Mouse (Mus musculus): Measurements from ENCODE around the gene Ak9.
"Not testable (repeated sequence)": the region's sequence is repeated elsewhere in the genome, so short reads cannot be mapped to it uniquely, and the experiment has no call there.

Ak9 gene

DNA sequence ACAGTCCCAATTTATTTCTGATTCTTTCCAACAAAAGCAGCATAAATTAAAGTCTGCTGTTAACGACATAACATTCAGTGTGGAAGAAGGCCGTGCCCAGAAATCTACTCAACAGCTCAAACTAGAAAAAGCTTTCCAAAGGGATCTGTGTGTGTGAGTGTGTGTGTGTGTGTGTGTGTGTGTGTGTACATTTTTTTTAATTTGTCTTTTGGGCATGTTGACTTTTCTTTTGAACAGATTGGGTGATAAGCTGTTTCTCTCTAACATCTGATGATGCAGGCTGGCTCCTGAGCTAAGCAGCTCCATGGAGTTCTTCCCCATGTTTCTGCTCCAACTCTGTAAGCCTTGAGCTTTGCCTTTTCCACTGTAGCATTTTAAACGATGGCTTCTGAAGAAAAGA, 12.1 kb downstream of the Ak9 start:
- no peak for DNase-seq (ENCODE audit: extremely low spot score)

DNA sequence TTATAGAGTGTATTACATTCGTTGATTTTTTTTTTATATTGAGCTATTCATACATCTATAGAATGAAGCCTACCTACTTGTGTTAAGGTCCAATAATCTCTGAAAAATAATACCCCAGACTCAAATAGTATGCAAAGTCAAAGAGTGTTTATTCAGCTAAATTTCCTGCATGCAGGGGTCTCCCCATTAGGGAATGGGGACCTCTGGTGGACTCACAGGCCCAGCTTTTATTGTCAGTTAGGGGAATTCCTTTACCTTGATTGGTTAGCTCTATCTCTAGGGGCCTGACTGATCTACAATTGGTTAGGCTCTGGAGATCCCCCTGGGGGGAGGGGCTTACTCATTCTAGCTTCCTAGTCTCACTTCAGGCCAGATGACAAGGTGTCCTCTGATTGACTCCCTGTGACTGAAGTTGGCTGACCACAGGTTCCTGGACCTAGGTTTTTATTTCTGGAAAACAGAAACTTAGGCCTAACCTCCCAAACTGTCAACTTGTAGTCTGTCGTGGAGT, 28.8 kb downstream of the Ak9 start:
- no peak for DNase-seq (ENCODE audit: extremely low spot score)

DNA sequence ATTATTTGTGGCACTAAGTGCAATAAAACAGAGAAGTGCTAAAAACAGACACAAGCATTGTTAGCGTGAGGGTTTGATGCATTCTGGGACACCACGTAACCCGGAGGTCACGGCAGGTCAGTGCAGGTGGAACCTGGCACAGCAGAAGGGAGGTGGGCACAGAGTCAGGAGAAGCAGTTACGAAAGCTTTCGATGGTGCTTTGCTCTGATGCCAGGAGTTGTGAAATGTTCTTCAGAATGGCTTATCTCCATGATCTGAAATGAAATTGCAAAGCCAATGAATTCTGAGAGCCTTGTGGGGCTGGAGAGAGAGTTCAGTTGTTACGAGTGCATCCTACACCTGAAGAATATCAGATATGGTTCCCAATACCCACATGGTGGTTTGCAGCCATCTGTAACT, 37.6 kb downstream of the Ak9 start:
- no peak for DNase-seq (ENCODE audit: extremely low spot score)

DNA sequence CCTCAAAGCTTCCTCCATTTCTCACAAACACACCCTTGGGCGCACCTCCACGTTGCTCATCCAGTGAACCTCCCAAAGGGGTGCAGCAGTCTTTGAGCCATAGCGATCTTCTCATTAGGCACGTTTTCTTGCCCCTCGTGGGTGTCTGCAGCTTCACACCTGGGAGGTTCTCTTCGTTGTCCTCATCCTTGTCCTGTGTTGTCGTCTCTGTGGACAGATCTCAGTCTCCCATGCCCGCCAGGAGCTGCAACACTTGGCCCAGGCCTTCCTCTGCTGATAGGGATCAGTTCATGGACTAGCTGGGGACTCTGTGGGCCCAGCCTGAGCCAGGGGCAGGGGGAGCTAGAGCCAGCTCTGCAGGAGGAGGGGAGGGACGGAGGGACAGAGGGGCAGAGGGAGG, 61.3 kb downstream of the Ak9 start:
- DNase-seq (ENCODE audit: extremely low spot score) = no peak

DNA sequence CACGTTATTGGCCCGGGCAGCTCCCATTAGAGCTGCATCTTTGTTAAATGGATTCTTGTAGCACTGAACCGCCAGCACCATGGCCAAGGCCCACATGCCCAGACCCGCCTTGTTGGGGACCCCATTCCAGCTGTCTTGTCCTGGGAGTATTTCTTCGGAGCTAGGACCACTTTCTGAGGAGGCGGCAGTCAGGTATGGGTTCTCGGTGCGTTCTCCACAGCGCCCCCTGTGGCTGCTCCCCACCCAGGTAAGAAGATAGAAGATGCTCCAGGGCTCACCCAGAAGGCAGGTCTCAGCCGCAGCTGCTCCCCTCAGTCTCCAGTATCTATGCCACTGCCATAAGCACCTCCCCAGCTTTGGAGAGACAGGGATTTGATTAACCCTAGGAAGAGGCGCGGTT, 76.7 kb downstream of the Ak9 start:
- no peak for DNase-seq (ENCODE audit: extremely low spot score)

DNA sequence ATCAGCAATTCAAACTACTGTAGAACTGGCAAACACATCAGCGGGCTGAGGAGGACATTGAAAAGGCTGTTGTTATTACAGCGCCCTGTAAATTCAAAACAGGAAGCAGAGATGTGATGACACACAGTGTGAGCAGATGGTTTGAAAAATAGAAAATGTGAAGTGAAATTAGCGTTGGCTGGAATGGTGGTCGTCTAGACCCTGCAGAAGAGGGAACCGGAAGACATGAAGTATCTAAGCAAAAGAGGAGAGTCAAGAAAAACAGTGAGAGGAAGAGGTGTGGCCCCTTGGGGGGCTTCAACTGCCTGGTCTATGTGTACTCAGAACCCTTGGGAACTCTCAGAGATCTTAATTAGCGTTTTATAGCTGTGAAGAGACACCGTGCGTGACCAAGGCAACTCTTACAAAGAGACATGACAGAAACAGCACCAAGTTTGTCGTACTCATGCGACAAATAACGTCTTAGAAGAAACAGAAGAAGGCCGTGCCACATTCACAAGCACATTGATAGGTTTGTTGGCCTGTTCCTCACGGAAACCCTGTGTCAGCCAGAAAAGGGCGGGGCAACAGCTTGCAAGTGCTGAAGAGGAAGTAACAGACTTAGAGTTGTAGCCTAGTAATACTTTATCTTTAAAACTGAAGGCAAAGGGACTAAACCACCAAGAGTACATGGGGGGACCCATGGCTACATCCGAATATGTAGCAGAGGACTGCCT, 81.9 kb downstream of the Ak9 start:
- no peak for DNase-seq (ENCODE audit: extremely low spot score)

DNA sequence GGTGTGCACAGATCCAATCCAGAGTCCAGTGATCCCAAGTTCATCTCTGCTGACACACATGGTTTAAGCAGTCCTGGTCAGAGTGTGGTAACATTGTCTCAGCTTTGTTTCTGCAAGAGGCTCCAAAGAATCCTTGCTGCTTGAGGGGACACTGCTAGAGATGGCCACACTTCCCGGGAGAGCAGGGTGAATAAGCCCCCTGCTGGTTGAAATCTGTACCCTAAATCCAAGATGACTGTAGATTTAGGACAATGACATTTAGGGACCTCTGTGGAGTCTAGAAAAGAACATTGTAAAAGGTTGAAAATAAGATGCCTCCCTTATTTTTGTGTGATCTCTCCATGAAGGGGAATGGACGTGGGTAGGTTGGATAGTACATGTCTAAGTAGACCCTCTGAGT, 89.8 kb downstream of the Ak9 start:
- no peak for DNase-seq (ENCODE audit: extremely low spot score)

DNA sequence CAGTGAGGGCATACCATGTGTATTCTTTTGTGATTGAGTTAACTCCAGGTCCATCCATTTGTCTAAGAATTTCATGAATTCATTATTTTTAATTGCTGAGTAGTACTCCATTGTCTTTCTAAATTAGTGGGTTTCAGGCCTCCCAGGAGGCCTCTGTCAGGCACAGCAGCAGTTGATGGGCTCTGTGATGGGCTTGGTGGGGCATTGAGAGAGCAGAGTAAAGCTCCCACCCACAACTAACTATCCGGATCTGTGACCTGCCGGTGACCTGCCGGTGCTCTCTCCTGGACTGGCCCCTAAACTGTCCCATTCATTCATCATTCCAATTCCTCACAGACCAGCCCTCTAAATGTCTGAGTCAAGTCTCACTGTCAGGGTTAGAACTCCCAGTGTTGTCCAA, 97.3 kb downstream of the Ak9 start:
- DNase-seq (ENCODE audit: extremely low spot score) = no peak

DNA sequence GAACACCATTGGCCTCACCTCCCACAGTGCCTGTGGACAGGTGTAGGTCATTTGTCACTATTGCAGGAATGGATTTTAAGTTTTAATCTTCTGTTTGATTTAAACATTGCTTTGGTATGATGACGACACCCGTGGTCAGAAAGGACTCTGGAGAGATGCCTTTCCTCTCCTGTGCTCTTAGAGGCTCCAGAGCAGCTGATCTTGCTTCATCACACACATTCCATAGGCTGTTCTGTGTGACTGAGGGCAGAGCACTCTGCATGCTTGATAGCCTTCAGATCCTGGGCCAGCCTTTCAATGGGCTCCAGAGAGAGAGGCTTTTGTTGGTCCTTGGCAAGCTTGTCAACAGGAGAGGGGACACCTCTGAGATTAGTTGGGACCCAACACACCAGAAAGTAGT, 99.6 kb downstream of the Ak9 start:
- DNase-seq (ENCODE audit: extremely low spot score) = no peak

DNA sequence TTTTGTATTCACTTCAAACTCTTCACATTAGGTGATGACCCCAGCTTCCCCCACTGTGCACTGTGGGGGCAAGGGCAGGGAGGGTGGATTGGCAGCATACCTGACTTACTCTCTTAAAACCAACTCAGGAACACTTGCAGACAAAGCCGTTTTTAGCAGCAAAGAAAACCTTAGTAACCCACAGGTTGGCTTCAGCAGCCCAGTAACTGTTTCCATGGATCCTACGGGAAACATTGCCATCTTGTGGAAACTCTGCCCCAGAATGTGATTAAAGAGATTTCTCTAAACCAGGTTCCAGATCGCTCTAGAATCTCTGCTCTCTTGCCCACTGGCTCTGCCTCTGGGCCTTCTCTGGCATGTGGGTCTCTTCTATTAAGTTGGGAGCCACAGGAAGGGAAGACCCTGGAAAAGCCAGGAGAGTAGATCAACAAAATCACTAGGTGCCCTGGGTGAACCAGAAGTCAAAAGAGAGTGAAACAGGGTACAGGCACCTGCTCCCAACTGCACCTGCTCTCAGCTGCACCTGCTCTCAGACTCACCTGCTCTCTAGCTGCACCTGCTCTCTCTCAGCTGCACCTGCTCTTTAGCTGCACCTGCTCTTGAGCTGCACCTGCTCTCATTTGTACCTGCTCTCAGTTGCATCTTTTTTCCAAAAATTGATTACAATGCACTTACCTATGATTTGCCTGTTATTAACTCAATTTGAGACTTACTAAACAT, 100.3 kb downstream of the Ak9 start:
- no peak for DNase-seq (ENCODE audit: extremely low spot score)

DNA sequence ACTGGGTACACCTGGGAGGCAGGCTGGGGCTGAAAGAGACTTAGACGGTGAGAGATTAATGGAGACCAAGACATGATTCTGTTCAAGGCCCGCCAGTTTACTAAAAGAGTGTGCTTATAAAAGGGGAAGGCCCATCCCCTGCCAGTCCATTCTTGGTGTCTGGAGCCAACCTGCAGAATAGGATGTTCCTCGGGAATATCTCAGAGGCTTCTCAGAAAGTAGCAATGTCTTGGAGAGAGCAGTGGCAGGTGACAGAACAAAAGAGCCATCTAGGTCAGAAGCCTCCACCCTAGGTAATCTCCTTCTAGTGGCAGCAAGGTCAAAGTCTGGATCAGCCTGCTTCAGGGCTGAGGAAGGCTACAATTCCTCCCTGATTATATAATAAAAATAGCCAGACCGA, 106.4 kb downstream of the Ak9 start:
- not testable (repeated sequence) for DNase-seq (ENCODE audit: extremely low spot score)

DNA sequence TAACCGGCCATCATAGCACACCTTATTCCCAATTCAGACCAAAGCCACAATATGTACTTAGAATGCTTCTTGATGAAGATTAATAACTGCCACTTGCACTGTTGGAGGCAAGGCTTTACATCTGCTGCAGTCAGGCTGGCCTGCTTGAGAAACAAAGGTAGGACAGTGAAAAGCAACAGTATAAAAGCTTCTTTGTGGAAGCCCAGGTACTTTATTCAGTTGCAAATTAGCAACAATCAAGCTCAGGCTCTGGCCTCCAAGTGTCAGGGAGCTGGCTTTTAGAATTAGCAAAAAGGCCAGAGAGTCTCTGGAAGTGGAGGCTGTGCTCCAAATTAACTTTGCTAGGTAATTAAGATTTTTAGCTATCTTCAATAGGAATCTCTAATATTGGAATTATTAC, 107.0 kb downstream of the Ak9 start:
- DNase-seq (ENCODE audit: extremely low spot score) = not testable (repeated sequence)

DNA sequence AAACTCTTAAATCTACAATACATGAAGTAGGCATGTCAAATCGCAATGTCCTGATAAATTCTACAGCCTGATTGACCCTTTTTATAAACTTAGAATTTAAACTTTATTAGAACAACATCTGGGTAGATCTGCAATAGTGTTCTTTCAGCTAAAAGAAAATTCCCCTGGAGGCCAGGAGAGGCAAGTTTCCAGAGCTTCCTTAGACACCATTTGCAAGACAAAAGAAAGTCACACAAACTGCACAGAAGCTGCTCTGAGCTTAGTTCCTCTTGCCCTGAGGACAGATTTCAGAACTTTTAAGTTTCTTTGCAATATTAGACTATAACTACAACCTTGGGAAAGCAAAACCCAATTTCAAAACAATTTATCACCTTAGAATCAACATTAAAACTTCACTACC, 109.7 kb downstream of the Ak9 start:
- DNase-seq (ENCODE audit: extremely low spot score) = not testable (repeated sequence)

DNA sequence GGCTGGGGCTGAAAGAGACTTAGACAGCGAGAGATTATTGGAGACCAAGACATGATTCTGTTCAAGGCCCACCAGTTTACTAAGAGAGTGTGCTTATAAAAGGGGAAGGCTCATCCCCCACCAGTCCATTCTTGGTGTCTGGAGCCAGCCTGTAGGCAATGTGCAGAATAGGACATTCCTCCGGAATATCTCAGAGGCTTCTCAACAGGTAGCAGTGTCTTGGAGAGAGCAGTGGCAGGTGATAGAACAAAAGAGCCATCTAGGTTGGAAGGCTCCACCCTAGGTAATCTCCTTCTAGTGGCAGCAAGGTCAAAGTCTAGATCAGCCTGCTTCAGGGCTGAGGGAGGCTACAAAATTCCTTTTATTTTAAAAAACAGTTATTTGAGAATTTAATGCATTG, 111.6 kb downstream of the Ak9 start:
- DNase-seq (ENCODE audit: extremely low spot score) = not testable (repeated sequence)

DNA sequence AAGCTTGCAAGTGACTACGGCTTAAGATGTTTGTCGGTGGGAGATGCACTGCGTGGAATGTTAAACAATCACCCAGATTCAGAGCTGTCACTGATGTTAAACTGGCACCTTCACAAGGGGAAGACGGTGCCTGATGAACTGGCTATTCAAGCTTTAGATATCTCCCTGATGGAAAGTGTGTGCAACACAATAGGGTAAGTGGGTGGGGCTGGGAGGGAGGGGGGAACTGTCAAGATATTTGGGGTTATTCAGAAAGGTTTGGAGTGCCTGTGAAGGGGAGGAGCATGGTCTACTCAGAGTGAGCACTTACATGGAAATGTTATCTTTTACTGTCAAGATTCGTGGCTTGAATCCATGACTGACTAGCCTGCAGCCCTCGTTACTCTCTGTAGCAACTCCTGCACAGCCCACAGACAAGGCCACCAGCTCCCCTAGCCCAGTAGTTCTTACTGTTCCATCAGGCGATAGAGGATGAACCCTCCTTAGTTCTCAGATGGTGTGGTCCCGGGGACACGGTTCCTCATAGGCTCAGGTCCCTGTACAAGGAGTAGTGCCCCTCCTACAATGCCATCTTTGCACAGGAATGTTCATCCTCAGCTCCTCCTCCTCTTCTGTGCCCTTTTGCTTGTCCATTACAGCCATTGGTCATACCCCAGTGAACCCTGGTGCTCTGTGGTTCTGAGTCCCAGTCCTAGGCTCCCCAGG, 116.9 kb downstream of the Ak9 start:
- DNase-seq (ENCODE audit: extremely low spot score) = no peak

DNA sequence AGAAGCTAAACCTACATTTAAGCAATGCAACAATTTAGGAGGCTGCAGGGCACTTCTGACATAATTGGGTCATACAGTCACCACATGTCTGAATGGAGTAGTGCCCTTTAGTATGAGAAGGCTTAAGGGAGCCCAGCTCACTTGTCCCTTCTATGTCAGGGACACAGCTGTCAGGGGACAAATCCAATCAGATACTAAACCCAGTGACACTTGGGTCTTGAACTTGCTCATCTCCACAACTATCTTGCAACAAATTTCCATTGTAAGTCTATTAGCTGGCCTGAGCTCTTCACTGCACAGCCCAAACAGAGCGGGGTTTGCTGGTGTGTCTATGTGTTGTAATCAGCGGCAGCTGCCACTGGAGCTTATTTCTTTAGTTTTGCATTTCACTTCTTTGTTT, 119.9 kb downstream of the Ak9 start:
- no peak for DNase-seq (ENCODE audit: extremely low spot score)

DNA sequence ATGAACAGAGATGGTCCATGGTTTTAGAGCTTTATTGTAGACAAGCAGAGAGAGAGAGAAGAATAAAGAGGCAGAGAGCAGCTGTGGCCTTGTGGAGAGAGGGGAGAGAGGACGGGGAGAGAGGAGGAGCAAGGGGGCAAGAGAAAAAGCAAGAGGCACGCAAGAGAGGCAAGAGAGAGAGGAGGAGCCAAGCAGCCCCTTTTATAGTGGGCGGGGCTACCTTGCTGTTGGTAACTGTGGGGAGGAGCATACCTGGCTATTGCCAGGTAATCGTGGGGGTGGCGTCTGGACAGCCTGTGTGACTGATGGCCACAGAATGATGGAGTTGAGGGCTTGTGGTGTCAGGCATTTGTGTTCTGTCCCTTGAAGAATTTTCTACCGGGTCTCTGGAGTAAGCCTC, 122.6 kb downstream of the Ak9 start:
- DNase-seq (ENCODE audit: extremely low spot score) = no peak

DNA sequence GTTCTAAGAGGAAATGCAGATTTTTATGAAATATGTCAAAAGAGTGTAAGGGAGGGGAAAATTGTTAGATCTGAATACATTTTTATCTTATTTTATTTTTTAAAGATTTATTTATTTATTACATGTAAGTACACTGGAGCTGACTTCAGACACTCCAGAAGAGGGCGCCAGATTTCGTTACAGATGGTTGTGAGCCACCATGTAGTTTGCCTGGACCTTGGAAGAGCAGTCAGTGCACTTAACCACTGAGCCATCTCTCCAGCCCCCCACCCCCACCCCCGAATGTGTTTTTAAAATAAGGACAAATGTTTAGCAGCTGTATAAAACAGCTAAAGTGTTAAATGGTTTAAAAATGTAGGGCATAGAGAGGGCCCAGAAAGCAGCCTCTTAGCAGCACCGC, 130.8 kb downstream of the Ak9 start:
- DNase-seq (ENCODE audit: extremely low spot score) = no peak

DNA sequence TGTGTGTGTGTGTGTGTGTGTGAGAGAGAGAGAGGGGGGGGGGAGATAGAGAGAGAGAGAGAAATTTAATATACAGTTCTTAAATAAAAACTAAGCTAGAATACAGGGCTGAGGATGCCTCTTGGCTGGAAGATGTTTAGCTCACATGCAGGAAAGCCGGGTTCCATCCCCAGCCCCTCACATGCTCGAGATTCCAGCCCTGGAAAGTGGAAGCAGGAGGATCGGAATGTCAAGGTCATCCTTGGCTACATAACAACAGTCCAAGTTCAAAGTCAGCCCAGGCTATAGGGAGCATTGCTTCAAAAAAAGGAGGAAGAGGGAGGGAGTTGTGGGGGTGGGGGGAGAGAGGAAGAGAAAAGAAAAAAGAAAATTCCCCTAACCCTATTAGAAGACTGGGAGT, 131.4 kb downstream of the Ak9 start:
- DNase-seq (ENCODE audit: extremely low spot score) = no peak

DNA sequence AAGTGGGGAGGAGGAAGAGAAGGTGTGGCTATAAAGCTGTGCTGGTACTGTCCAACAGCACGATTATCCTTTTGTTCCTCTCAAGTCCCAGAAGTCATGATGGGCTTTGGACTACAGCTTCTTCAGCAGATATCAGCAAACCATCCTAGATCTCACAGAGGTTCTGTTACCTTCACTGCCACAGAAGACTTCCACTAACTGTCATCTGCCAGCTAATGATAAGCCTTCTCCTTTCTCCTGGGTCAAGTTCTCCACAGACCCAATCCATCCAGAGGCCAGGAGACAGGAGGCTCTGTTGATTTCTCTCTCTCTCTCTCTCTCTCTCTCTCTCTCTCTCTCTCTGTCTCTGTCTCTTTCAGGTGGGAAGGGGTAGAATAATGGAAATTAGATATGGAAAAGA, 144.4 kb downstream of the Ak9 start:
- no peak for DNase-seq (ENCODE audit: extremely low spot score)

DNA sequence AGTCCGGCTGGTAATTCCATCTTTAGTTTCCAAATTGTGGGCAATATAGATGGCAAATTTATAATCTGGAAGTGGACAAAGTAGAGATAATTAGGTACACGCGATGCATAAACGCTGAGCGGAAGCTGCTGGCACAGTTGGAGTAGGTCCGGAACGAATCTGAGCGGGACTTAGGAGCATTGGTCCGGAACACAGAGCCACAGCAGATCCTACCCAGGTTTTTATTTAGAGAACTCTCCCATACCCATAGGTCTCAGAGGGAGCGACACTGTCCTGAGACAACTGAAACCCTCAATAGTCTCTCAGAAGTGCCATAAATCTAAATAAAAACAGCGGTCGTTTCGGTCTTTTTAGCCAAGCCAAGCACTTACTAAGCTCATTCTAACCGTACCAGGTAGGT, 145.9 kb downstream of the Ak9 start:
- DNase-seq (ENCODE audit: extremely low spot score) = no peak

DNA sequence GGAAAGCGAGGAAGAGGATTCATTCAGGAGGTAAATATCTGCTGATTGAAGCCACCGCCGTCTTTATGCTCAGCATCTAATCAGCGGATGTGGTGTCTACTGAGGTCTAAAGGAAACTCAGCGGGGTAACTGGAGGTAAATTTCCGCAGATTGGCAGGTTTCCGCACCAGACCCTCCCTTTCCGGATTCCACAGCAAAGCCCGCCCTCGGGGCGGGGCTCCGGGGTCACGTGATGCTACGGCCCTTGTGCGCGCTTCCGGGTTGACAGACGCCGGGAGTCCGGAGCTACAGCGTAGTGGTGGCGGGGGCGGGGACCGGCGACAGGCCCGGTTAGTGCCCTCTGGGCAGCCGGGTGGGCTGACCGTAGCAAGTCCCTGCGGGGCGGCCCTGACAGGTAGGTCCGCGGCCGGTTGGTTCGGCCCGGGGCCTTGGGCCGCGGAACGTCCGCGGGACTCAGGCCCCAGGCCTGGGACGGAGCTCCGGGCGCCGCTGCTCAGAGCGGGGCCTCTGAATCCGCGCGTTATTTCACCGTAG, 146.4 kb downstream of the Ak9 start, which contains the start of gene Zbtb24:
Gene Zbtb24, plus strand, starts transcription at position 247 of the 534 bp plus-strand sequence.
- peak; percentile 97 for DNase-seq (ENCODE audit: extremely low spot score)

Measured in embryo, embryonic 9.5 days (tissue).